Mouse (Mus musculus) embryonic facial prominence, embryonic 14.5 days (tissue): ENCODE results near the gene Cacna1i. TPM values are rescaled to one million over a fixed set of nuclear protein-coding genes. Genes with fewer than 3 reads are reported as not detected.
A peak's percentile ranks its signal among the peaks of the same experiment; 100 is the strongest.

Source experiments
- ATAC-seq: fragments of 200-750 bp; cut with Nextera tagmentation; 2 replicates; pipeline ENCODE4 v1.8.0; 2017; ENCODE audit warnings: low read depth, moderate number of reproducible peaks, moderate TSS enrichment
- DNase-seq: peaks from one replicate; pipeline ENCODE4 v3.0.0-alpha.2; 2015; ENCODE audit warnings: low spot score
- H3K27ac ChIP-seq: fragments of 300-500 bp; sonication (generic); replicated peaks from 2 replicates; pipeline ENCODE4 v1.5.1; 2014; ENCODE audit warnings: low read depth, mild to moderate bottlenecking, low read length, moderate library complexity
- H3K27me3 ChIP-seq: fragments of 300-500 bp; sonication (generic); replicated peaks from 2 replicates; pipeline ENCODE4 v1.6.1; 2014; ENCODE audit warnings: low read length; ENCODE audit not compliant: control insufficient read depth, insufficient read depth
- H3K36me3 ChIP-seq: fragments of 300-500 bp; sonication (generic); 2 replicates; pipeline ENCODE4 v1.6.1; 2014; ENCODE audit warnings: low read length, mixed read lengths; ENCODE audit not compliant: control insufficient read depth, insufficient read depth
- H3K4me1 ChIP-seq: fragments of 300-500 bp; sonication (generic); 2 replicates; pipeline ENCODE4 v1.6.1; 2014; ENCODE audit warnings: antibody characterized with exemption, low read length; ENCODE audit not compliant: control insufficient read depth, insufficient read depth
- H3K4me2 ChIP-seq: fragments of 300-500 bp; sonication (generic); 2 replicates; pipeline ENCODE4 v1.6.1; 2014; ENCODE audit warnings: low read depth, mild to moderate bottlenecking, low read length, moderate library complexity, mixed read lengths
- H3K4me3 ChIP-seq: fragments of 300-500 bp; sonication (generic); 2 replicates; pipeline ENCODE4 v1.5.1; 2014; ENCODE audit warnings: low read depth, mild to moderate bottlenecking, low read length
- H3K9ac ChIP-seq: fragments of 300-500 bp; sonication (generic); 2 replicates; pipeline ENCODE4 v1.6.1; 2014; ENCODE audit warnings: low read depth, mild to moderate bottlenecking, low read length, moderate library complexity, mixed read lengths
- H3K9me3 ChIP-seq: fragments of 300-500 bp; sonication (generic); 2 replicates; pipeline ENCODE4 v1.6.1; 2016; ENCODE audit warnings: low read length; ENCODE audit not compliant: control insufficient read depth
- WGBS: fragments of 180-500 bp; shearing (Covaris S2); extraction: QIAGEN DNeasy Blood & Tissue Kit; methylation state at CpG from one replicate; pipeline ENCODE4 v1.1.7; 2014; 5-methylcytosine and 5-hydroxymethylcytosine counted together
- polyA plus RNA-seq: library from polyadenylated mRNA; unstranded; fragments of >200 nt; fragmentation: Nextera tagmentation; extraction: Ambion mirVana; gene quantifications from 2 replicates; pipeline ENCODE4 v1.2.1, GENCODE M21; 2014

Cacna1i gene
- polyA plus RNA-seq, 1 experiment from 2014 or later: 0.06 TPM

DNA sequence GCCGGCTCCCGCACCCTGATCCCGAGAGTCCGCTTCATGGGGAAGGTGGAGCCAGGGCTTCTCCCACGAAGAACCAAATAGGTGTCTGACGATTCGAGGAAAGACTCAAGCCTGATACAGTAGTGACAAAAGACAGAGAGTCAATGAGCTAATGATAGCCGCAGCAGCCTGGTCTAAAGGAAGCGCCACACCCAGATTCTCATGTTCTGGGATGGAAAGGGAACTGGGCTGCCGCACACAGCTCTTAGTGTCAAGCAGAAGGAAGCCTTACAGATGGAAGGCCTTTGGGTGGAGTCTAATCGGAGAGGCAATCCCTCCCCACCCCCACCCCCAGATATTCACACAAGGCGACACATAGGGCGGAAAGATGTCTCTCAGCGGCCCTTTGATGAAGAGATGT is 104.8 kb downstream of the Cacna1i start:
- Histone ChIP-seq H3K9me3 (no peaks in the 10 kb centered on the region), H3K4me1 (no peaks in the 10 kb centered on the region), H3K9ac (no peak overlapping the region), H3K36me3 (no peaks in the 10 kb centered on the region), H3K4me3 (no peak overlapping the region), H3K27ac (no peak overlapping the region), H3K27me3 (no peaks in the 10 kb centered on the region), H3K4me2 (no peak overlapping the region)
- 81% methylated on average over 14 of the region's 14 CpGs for WGBS
- ATAC-seq (no peak), DNase-seq (no peak)

GRCm38 (mm10) chr15:80395035-80395434 is 108.0 kb downstream of the Cacna1i start:
- DNase-seq: no peak
- no peak overlapping the region for H3K9ac ChIP-seq
- H3K27ac ChIP-seq: no peak overlapping the region
- H3K36me3 ChIP-seq: no peaks in the 10 kb centered on the region
- H3K4me1 ChIP-seq: no peaks in the 10 kb centered on the region
- ATAC-seq: no peak
- 0 out of 2 replicates have a peak, but pooled peaks cover 4% of the 10 kb centered on the region for H3K9me3 ChIP-seq
- H3K27me3 ChIP-seq: no peaks in the 10 kb centered on the region
- H3K4me3 ChIP-seq: no peak overlapping the region
- H3K4me2 ChIP-seq: no peak overlapping the region
- WGBS: 66% methylated on average over 8 of the region's 22 CpGs

DNA sequence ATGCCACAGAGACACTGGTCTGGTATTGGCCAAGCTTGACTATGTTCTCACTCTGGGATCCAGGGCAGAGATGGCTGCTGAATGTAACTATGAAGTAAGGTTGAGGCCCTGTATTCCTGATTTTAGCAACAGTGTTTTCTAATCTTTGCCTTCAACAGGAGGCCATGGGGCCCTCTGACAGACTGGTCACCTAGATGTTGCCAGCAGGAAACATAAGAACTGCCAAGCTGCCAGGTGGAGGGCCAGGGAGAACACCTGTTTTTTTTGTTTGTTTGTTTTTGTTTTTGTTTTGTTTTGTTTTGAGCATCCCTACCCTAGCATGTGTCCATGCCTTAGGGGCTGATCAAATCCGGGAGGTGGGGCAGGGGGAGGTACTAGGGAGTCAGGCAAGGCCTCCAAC is 112.4 kb downstream of the Cacna1i start:
- Histone ChIP-seq H3K36me3 (no peaks in the 10 kb centered on the region), H3K9me3 (0 out of 2 replicates have a peak, but pooled peaks cover 6% of the 10 kb centered on the region), H3K4me2 (no peak overlapping the region), H3K9ac (no peak overlapping the region), H3K27ac (no peak overlapping the region), H3K4me1 (no peaks in the 10 kb centered on the region), H3K4me3 (no peak overlapping the region), H3K27me3 (no peaks in the 10 kb centered on the region)
- WGBS: 67% methylated on average over 1 of the region's 1 CpGs
- DNase-seq (no peak), ATAC-seq (no peak)

- Histone ChIP-seq H3K4me1 (no peaks in the 10 kb centered on the region), H3K4me3 (no peak overlapping the region), H3K9me3 (0 out of 2 replicates have a peak, but pooled peaks cover 10% of the 10 kb centered on the region), H3K4me2 (no peak overlapping the region), H3K27ac (no peak overlapping the region), H3K9ac (no peak overlapping the region), H3K36me3 (no peaks in the 10 kb centered on the region), H3K27me3 (no peaks in the 10 kb centered on the region)
- WGBS: 49% methylated on average over 2 of the region's 2 CpGs
- DNase-seq (peak; percentile 7), ATAC-seq (no peak)
These were observed 114.4 kb downstream of the Cacna1i start for GRCm38 (mm10) chr15:80401387-80401898.

DNA sequence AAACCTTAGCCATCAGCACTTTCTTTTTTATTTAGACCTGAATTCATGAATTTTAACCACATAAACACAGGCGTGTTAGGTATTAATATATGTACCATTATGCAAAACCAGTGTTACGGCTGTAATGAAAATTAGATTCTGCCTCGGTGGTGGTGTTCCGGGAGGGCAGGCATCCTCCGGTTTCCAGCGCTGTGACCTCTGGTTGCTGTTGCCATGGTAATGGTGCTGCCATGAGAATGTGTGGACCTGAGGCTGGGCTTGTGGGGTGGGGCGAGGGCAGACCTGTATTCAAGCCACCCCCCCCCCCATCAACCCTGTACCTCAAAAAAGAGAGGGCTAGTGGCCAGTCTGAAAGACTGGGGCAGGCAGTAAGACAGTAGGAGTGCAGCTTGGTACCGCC is 114.9 kb downstream of the Cacna1i start:
- Histone ChIP-seq H3K9me3 (0 out of 2 replicates have a peak, but pooled peaks cover 10% of the 10 kb centered on the region), H3K4me3 (no peak overlapping the region), H3K27me3 (no peaks in the 10 kb centered on the region), H3K4me1 (no peaks in the 10 kb centered on the region), H3K36me3 (no peaks in the 10 kb centered on the region), H3K4me2 (no peak overlapping the region), H3K27ac (no peak overlapping the region), H3K9ac (no peak overlapping the region)
- ATAC-seq (no peak), DNase-seq (no peak)
- WGBS: 62% methylated on average over 8 of the region's 8 CpGs

DNA sequence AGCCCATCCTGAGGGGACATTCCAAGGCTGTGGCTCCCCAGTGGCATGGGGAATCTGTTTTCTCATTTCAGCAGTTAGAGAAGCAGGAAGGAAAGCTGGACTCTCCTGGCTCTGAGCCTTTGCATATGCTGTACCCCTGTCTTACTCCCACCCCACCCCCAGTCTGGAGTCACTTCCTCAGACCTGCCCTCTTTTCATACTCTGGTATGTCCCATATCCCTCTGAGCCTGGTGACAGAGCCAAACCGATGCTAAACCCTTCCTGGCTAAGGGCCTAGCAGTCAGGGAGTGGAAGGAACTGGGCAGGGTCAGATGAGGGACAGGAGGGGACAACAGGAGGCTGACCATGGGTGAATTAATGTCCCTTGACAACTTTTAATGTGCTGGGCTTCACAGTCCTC is 120.8 kb downstream of the Cacna1i start:
- peak; percentile 33 for DNase-seq
- Histone ChIP-seq H3K4me3 (no peak overlapping the region), H3K4me1 (no peaks in the 10 kb centered on the region), H3K9ac (no peak overlapping the region), H3K27me3 (no peaks in the 10 kb centered on the region), H3K27ac (no peak overlapping the region), H3K4me2 (no peak overlapping the region), H3K9me3 (0 out of 2 replicates have a peak, but pooled peaks cover 6% of the 10 kb centered on the region), H3K36me3 (no peaks in the 10 kb centered on the region)
- 13% methylated on average over 1 of the region's 1 CpGs for WGBS
- no peak for ATAC-seq

DNA sequence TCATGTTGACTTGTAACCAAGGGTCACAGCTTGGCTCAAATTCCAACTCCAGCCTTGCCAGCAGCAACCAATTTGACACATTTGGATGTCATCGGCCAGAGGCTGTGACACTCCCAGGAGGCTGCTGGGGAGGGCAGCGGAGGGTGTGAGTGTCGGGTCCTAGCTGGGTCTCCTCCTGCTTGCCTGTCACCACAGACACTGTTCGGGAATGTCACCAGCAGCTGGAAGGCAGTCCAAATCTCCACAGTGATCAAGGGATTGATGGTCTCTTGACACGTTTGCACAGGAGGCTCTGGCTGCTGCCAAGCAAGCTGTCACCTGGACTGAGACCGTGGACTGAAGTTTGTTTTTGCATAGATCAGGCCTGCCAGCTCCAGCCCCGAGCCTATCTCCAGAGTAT is 123.6 kb downstream of the Cacna1i start:
- no peaks in the 10 kb centered on the region for H3K27me3 ChIP-seq
- H3K9me3 ChIP-seq: no peaks in the 10 kb centered on the region
- H3K4me1 ChIP-seq: no peaks in the 10 kb centered on the region
- H3K36me3 ChIP-seq: no peaks in the 10 kb centered on the region
- no peak for ATAC-seq
- no peak overlapping the region for H3K9ac ChIP-seq
- 56% methylated on average over 7 of the region's 7 CpGs for WGBS
- no peak overlapping the region for H3K4me2 ChIP-seq
- no peak overlapping the region for H3K27ac ChIP-seq
- no peak overlapping the region for H3K4me3 ChIP-seq
- DNase-seq: no peak

DNA sequence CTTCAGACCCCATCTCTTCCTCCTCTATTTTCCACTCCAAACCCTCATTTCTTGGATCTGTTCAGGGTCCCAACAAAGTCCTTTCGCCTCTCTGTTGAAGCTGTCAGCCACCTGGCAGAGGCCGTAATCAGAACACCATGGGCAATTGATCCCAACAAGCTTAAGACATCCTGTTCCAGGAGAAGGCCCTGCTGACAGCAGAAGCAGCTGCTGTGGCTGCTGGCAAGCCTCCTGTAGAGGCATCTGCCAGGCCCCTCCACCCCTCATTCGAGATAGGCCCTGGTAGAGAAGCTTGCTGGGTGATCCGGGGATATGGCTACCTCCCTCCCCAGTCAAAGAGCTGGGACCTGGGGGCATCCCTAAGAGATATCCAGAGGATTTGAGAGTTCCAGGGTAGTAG is 126.0 kb downstream of the Cacna1i start:
- WGBS: 78% methylated on average over 4 of the region's 4 CpGs

GRCm38 (mm10) chr15:80413988-80414721 is 127.1 kb downstream of the Cacna1i start:
- no peak overlapping the region for H3K27ac ChIP-seq
- no peak overlapping the region for H3K4me3 ChIP-seq
- no peaks in the 10 kb centered on the region for H3K36me3 ChIP-seq
- H3K9me3 ChIP-seq: no peaks in the 10 kb centered on the region
- no peak overlapping the region for H3K4me2 ChIP-seq
- ATAC-seq (no peak), DNase-seq (peak; percentile 34)
- no peaks in the 10 kb centered on the region for H3K4me1 ChIP-seq
- no peaks in the 10 kb centered on the region for H3K27me3 ChIP-seq
- no peak overlapping the region for H3K9ac ChIP-seq
- 82% methylated on average over 17 of the region's 17 CpGs for WGBS

More for the DNA sequence above, 126.0 kb downstream of the Cacna1i start:
- H3K4me1 ChIP-seq: no peaks in the 10 kb centered on the region
- no peaks in the 10 kb centered on the region for H3K9me3 ChIP-seq
- H3K27me3 ChIP-seq: no peaks in the 10 kb centered on the region
- no peaks in the 10 kb centered on the region for H3K36me3 ChIP-seq
- ATAC-seq: no peak
- H3K4me2 ChIP-seq: no peak overlapping the region
- no peak overlapping the region for H3K27ac ChIP-seq
- H3K4me3 ChIP-seq: no peak overlapping the region
- H3K9ac ChIP-seq: no peak overlapping the region
- DNase-seq: no peak
